Mouse (Mus musculus) midbrain, embryonic 10.5 days (tissue): ENCODE results near the gene Tssk3. TPM values are rescaled to one million over a fixed set of nuclear protein-coding genes. Genes with fewer than 3 reads are reported as not detected.
A peak's percentile ranks its signal among the peaks of the same experiment; 100 is the strongest.
"Not testable (repeated sequence)": the region's sequence is repeated elsewhere in the genome, so short reads cannot be mapped to it uniquely, and the experiment has no call there.

ENCODE experiments used
- DNase-seq: peaks from one replicate; pipeline ENCODE4 v3.0.0-alpha.2; 2017; ENCODE audit warnings: low spot score
- H3K27ac ChIP-seq: fragments of 300-500 bp; sonication (generic); replicated peaks from 2 replicates; pipeline ENCODE4 v1.5.1; 2016; ENCODE audit warnings: mild to moderate bottlenecking
- H3K27me3 ChIP-seq: fragments of 300-500 bp; sonication (generic); 2 replicates; pipeline ENCODE4 v1.6.1; 2016; ENCODE audit warnings: low read depth, mild to moderate bottlenecking; ENCODE audit not compliant: poor library complexity, severe bottlenecking
- H3K36me3 ChIP-seq: fragments of 300-500 bp; sonication (generic); 2 replicates; pipeline ENCODE4 v1.6.1; 2016; ENCODE audit warnings: mild to moderate bottlenecking, moderate library complexity
- H3K4me1 ChIP-seq: fragments of 300-500 bp; sonication (generic); 2 replicates; pipeline ENCODE4 v1.6.1; 2016
- H3K4me3 ChIP-seq: fragments of 300-500 bp; sonication (generic); 2 replicates; pipeline ENCODE4 v1.5.1; 2016; ENCODE audit warnings: mild to moderate bottlenecking, moderate library complexity
- H3K9me3 ChIP-seq: fragments of 300-500 bp; sonication (generic); replicated peaks from 2 replicates; pipeline ENCODE4 v1.6.1; 2016; ENCODE audit warnings: mild to moderate bottlenecking
- WGBS: fragments of 180-500 bp; shearing (Covaris S2); methylation state at CpG from one replicate; pipeline ENCODE4 v1.1.7; 2016; 5-methylcytosine and 5-hydroxymethylcytosine counted together
- polyA plus RNA-seq: library from polyadenylated mRNA; unstranded; fragments of >200 nt; fragmentation: Nextera tagmentation; extraction: Ambion mirVana; gene quantifications from 2 replicates; pipeline ENCODE4 v1.2.1, GENCODE M21; 2016

The Tssk3 gene
- polyA plus RNA-seq, 1 experiment from 2014 or later = not detected

GRCm38 (mm10) chr4:129457311-129457710 is 33.5 kb downstream of the Tssk3 start:
- not testable (repeated sequence) for H3K27me3 ChIP-seq, H3K36me3 ChIP-seq, H3K27ac ChIP-seq, H3K9me3 ChIP-seq, H3K4me3 ChIP-seq, DNase-seq
- 76% methylated on average over 2 of the region's 2 CpGs for WGBS
- H3K4me1 ChIP-seq = peaks cover 10% of the 10 kb centered on the region

- Histone ChIP-seq H3K9me3 (no peaks in the 10 kb centered on the region), H3K4me1 (peaks cover 3% of the 10 kb centered on the region; the same call in 1 of the 2 replicates), H3K36me3 (no peaks in the 10 kb centered on the region), H3K4me3 (no peak overlapping the region), H3K27me3 (no peaks in the 10 kb centered on the region), H3K27ac (no peak overlapping the region)
- DNase-seq = no peak
- WGBS = 62% methylated on average over 5 of the region's 5 CpGs
Measured at GRCm38 (mm10) chr4:129456126-129456525, 34.7 kb downstream of the Tssk3 start.

- WGBS = 3% methylated on average over 5 of the region's 5 CpGs
- Histone ChIP-seq H3K27ac (no peak overlapping the region), H3K4me1 (no peaks in the 10 kb centered on the region), H3K36me3 (no peaks in the 10 kb centered on the region), H3K9me3 (no peaks in the 10 kb centered on the region), H3K27me3 (no peaks in the 10 kb centered on the region), H3K4me3 (no peak overlapping the region)
- peak; percentile 59 for DNase-seq
Measured at GRCm38 (mm10) chr4:129455265-129455664, 35.6 kb downstream of the Tssk3 start.

GRCm38 (mm10) chr4:129451471-129452169 is 39.2 kb downstream of the Tssk3 start:
- Histone ChIP-seq H3K4me1 (no peaks in the 10 kb centered on the region), H3K36me3 (no peaks in the 10 kb centered on the region), H3K27ac (no peak overlapping the region), H3K27me3 (no peaks in the 10 kb centered on the region), H3K4me3 (no peak overlapping the region), H3K9me3 (no peaks in the 10 kb centered on the region)
- WGBS = 88% methylated on average over 15 of the region's 15 CpGs
- no peak for DNase-seq

- DNase-seq = no peak
- no peaks in the 10 kb centered on the region for H3K4me1 ChIP-seq
Measured at GRCm38 (mm10) chr4:129450851-129451250, 40.0 kb downstream of the Tssk3 start.

GRCm38 (mm10) chr4:129448713-129449112 is 42.1 kb downstream of the Tssk3 start:
- no peaks in the 10 kb centered on the region for H3K27me3 ChIP-seq
- no peak overlapping the region for H3K4me3 ChIP-seq
- 88% methylated on average over 6 of the region's 6 CpGs for WGBS
- H3K36me3 ChIP-seq = no peaks in the 10 kb centered on the region
- no peaks in the 10 kb centered on the region for H3K4me1 ChIP-seq
- no peak for DNase-seq
- H3K27ac ChIP-seq = no peak overlapping the region
- H3K9me3 ChIP-seq = no peaks in the 10 kb centered on the region

More at GRCm38 (mm10) chr4:129450851-129451250, 40.0 kb downstream of the Tssk3 start:
- Histone ChIP-seq H3K27me3 (no peaks in the 10 kb centered on the region), H3K9me3 (no peaks in the 10 kb centered on the region), H3K4me3 (no peak overlapping the region), H3K27ac (no peak overlapping the region), H3K36me3 (no peaks in the 10 kb centered on the region)
- WGBS = 78% methylated on average over 2 of the region's 2 CpGs

- DNase-seq = no peak
- peaks cover 6% of the 10 kb centered on the region for H3K27me3 ChIP-seq
- H3K4me3 ChIP-seq = no peak overlapping the region
- H3K4me1 ChIP-seq = no peaks in the 10 kb centered on the region
- H3K36me3 ChIP-seq = no peaks in the 10 kb centered on the region
- WGBS = 83% methylated on average over 11 of the region's 11 CpGs
- no peak overlapping the region for H3K27ac ChIP-seq
- no peaks in the 10 kb centered on the region for H3K9me3 ChIP-seq
Measured at GRCm38 (mm10) chr4:129447778-129448563, 42.9 kb downstream of the Tssk3 start.

- peaks cover 12% of the 10 kb centered on the region for H3K27me3 ChIP-seq
- H3K36me3 ChIP-seq = no peaks in the 10 kb centered on the region
- H3K9me3 ChIP-seq = no peaks in the 10 kb centered on the region
- no peak overlapping the region for H3K4me3 ChIP-seq
- no peak for DNase-seq
- no peaks in the 10 kb centered on the region for H3K4me1 ChIP-seq
- WGBS = 83% methylated on average over 8 of the region's 8 CpGs
- H3K27ac ChIP-seq = no peak overlapping the region
Measured at GRCm38 (mm10) chr4:129447360-129447759, 43.5 kb downstream of the Tssk3 start.

- H3K4me1 ChIP-seq = peaks cover 12% of the 10 kb centered on the region
- H3K27me3 ChIP-seq = peaks cover 46% of the 10 kb centered on the region
- WGBS = 28% methylated on average over 6 of the region's 6 CpGs
- DNase-seq = no peak
- H3K9me3 ChIP-seq = no peaks in the 10 kb centered on the region
- no peaks in the 10 kb centered on the region for H3K36me3 ChIP-seq
- H3K4me3 ChIP-seq = peak overlapping the region; percentile 60
- H3K27ac ChIP-seq = no peak overlapping the region
Measured at GRCm38 (mm10) chr4:129441145-129441544, 49.7 kb downstream of the Tssk3 start.

GRCm38 (mm10) chr4:129440340-129441063 is 50.3 kb downstream of the Tssk3 start, which contains the start of gene Zbtb8b:
Gene Zbtb8b, minus strand, starts transcription at chr4:129440853.
- Histone ChIP-seq H3K4me3 (peak within 1 kb of the TSS; percentile 60), H3K27ac (no peak within 1 kb of the TSS), H3K36me3 (no peaks in the 10 kb centered on the region), H3K4me1 (peaks cover 12% of the 10 kb centered on the region), H3K27me3 (peaks cover 46% of the 10 kb centered on the region), H3K9me3 (no peaks in the 10 kb centered on the region)
- 2% methylated on average over 33 of the region's 33 CpGs for WGBS
- DNase-seq = peak; percentile 52
